Mouse (Mus musculus) lung, embryonic 16.5 days (tissue): ENCODE measurements at regions not wholly inside any gene's neighbourhood (a gene's known extent, or its start where the extent isn't known, plus 50 kb on each side); places are given as distances from the start of the nearest gene placed in this dataset.

Experiments used
- ATAC-seq: fragments of 200-750 bp; cut with Nextera tagmentation; 2 replicates; pipeline ENCODE4 v1.8.0; 2017; ENCODE audit warnings: low read depth, mild to moderate bottlenecking, moderate library complexity
- H3K27ac ChIP-seq: fragments of 300-500 bp; sonication (generic); 2 replicates; pipeline ENCODE4 v1.5.1; 2014; ENCODE audit warnings: mild to moderate bottlenecking, control low read depth, low read length
- H3K27me3 ChIP-seq: fragments of 300-500 bp; sonication (generic); 2 replicates; pipeline ENCODE4 v1.6.1; 2014; ENCODE audit warnings: low read depth, low read length, mixed read lengths; ENCODE audit not compliant: control insufficient read depth, insufficient read depth
- H3K36me3 ChIP-seq: fragments of 300-500 bp; sonication (generic); 2 replicates; pipeline ENCODE4 v1.6.1; 2014; ENCODE audit warnings: low read length; ENCODE audit not compliant: control insufficient read depth, insufficient read depth
- H3K4me1 ChIP-seq: fragments of 300-500 bp; sonication (generic); replicated peaks from 2 replicates; pipeline ENCODE4 v1.6.1; 2014; ENCODE audit warnings: low read length, mixed read lengths; ENCODE audit not compliant: control insufficient read depth, insufficient read depth
- H3K4me2 ChIP-seq: fragments of 300-500 bp; sonication (generic); 2 replicates; pipeline ENCODE4 v1.6.1; 2014; ENCODE audit warnings: low read depth, low read length, control low read depth
- H3K4me3 ChIP-seq: fragments of 300-500 bp; sonication (generic); 2 replicates; pipeline ENCODE4 v1.5.1; 2014; ENCODE audit warnings: mild to moderate bottlenecking, low read length, control low read depth
- H3K9ac ChIP-seq: fragments of 300-500 bp; sonication (generic); 2 replicates; pipeline ENCODE4 v1.6.1; 2014; ENCODE audit warnings: low read length, control low read depth
- H3K9me3 ChIP-seq: fragments of 300-500 bp; sonication (generic); 2 replicates; pipeline ENCODE4 v1.6.1; 2016; ENCODE audit warnings: low read length; ENCODE audit not compliant: control insufficient read depth
- WGBS: fragments of 180-500 bp; shearing (Covaris S2); extraction: QIAGEN DNeasy Blood & Tissue Kit; methylation state at CpG from one replicate; pipeline ENCODE4 v1.1.7; 2014; 5-methylcytosine and 5-hydroxymethylcytosine counted together

- H3K4me3 ChIP-seq = no peak overlapping the region
- H3K27ac ChIP-seq = no peak overlapping the region
- H3K9ac ChIP-seq = no peak overlapping the region
- ATAC-seq = no peak
- no peaks in the 10 kb centered on the region for H3K36me3 ChIP-seq
- no peaks in the 10 kb centered on the region for H3K4me1 ChIP-seq
- no peak overlapping the region for H3K4me2 ChIP-seq
- H3K27me3 ChIP-seq = peaks cover 12% of the 10 kb centered on the region; the same call in 1 of the 2 replicates
- 73% methylated on average over 5 of the region's 5 CpGs for WGBS
- H3K9me3 ChIP-seq = no peaks in the 10 kb centered on the region
These were observed 176.7 kb downstream of the Thbs2 start for GRCm38 (mm10) chr17:14517368-14517767.

GRCm38 (mm10) chr17:14516097-14516496 lies 177.9 kb downstream of the Thbs2 start:
- Histone ChIP-seq H3K9me3 (no peaks in the 10 kb centered on the region), H3K27me3 (no peaks in the 10 kb centered on the region), H3K4me1 (no peaks in the 10 kb centered on the region; the same call in 1 of the 2 replicates), H3K9ac (no peak overlapping the region), H3K27ac (no peak overlapping the region), H3K4me3 (no peak overlapping the region), H3K36me3 (no peaks in the 10 kb centered on the region), H3K4me2 (no peak overlapping the region)
- peak; percentile 31; the same call in 1 of the 2 replicates for ATAC-seq
- 12% methylated on average over 8 of the region's 8 CpGs for WGBS

- H3K4me3 ChIP-seq = no peak overlapping the region
- no peak overlapping the region for H3K9ac ChIP-seq
- no peaks in the 10 kb centered on the region for H3K36me3 ChIP-seq
- ATAC-seq = no peak
- WGBS = 71% methylated on average over 4 of the region's 4 CpGs
- no peak overlapping the region for H3K4me2 ChIP-seq
- H3K27ac ChIP-seq = no peak overlapping the region
- H3K9me3 ChIP-seq = no peaks in the 10 kb centered on the region
- H3K4me1 ChIP-seq = no peaks in the 10 kb centered on the region; the same call in 1 of the 2 replicates
- no peaks in the 10 kb centered on the region for H3K27me3 ChIP-seq
These were observed 180.6 kb downstream of the Thbs2 start for GRCm38 (mm10) chr17:14513454-14513853.

GRCm38 (mm10) chr17:14510486-14510885 lies 183.5 kb downstream of the Thbs2 start:
- ATAC-seq = peak; percentile 59
- Histone ChIP-seq H3K4me1 (no peaks in the 10 kb centered on the region; the same call in 1 of the 2 replicates), H3K9ac (no peak overlapping the region), H3K4me2 (no peak overlapping the region), H3K9me3 (no peaks in the 10 kb centered on the region), H3K4me3 (no peak overlapping the region), H3K27me3 (no peaks in the 10 kb centered on the region), H3K27ac (no peak overlapping the region), H3K36me3 (no peaks in the 10 kb centered on the region)
- 12% methylated on average over 6 of the region's 6 CpGs for WGBS

GRCm38 (mm10) chr17:14507111-14507510 lies 186.9 kb downstream of the Thbs2 start:
- Histone ChIP-seq H3K4me1 (no peaks in the 10 kb centered on the region; the same call in 1 of the 2 replicates), H3K9ac (no peak overlapping the region), H3K36me3 (no peaks in the 10 kb centered on the region), H3K27me3 (no peaks in the 10 kb centered on the region), H3K4me2 (no peak overlapping the region), H3K27ac (no peak overlapping the region), H3K4me3 (no peak overlapping the region), H3K9me3 (no peaks in the 10 kb centered on the region)
- no peak for ATAC-seq
- 67% methylated on average over 3 of the region's 3 CpGs for WGBS

GRCm38 (mm10) chr17:14506123-14506522 lies 187.9 kb downstream of the Thbs2 start:
- no peaks in the 10 kb centered on the region for H3K9me3 ChIP-seq
- no peak for ATAC-seq
- no peaks in the 10 kb centered on the region for H3K36me3 ChIP-seq
- no peaks in the 10 kb centered on the region; the same call in 1 of the 2 replicates for H3K4me1 ChIP-seq
- H3K27ac ChIP-seq = no peak overlapping the region
- H3K4me3 ChIP-seq = no peak overlapping the region
- no peak overlapping the region for H3K4me2 ChIP-seq
- H3K27me3 ChIP-seq = no peaks in the 10 kb centered on the region
- H3K9ac ChIP-seq = no peak overlapping the region

GRCm38 (mm10) chr17:14505415-14505814 lies 188.6 kb downstream of the Thbs2 start:
- Histone ChIP-seq H3K27ac (no peak overlapping the region), H3K27me3 (no peaks in the 10 kb centered on the region), H3K4me3 (no peak overlapping the region), H3K4me1 (no peaks in the 10 kb centered on the region), H3K36me3 (no peaks in the 10 kb centered on the region), H3K9me3 (no peaks in the 10 kb centered on the region), H3K9ac (no peak overlapping the region), H3K4me2 (no peak overlapping the region)
- no peak for ATAC-seq
- 79% methylated on average over 4 of the region's 4 CpGs for WGBS

GRCm38 (mm10) chr17:14503670-14504069 lies 190.4 kb downstream of the Thbs2 start:
- ATAC-seq = no peak
- no peaks in the 10 kb centered on the region for H3K4me1 ChIP-seq
- no peak overlapping the region for H3K9ac ChIP-seq
- H3K36me3 ChIP-seq = no peaks in the 10 kb centered on the region
- WGBS = 63% methylated on average over 1 of the region's 1 CpGs
- H3K4me3 ChIP-seq = no peak overlapping the region
- H3K27ac ChIP-seq = no peak overlapping the region
- H3K27me3 ChIP-seq = no peaks in the 10 kb centered on the region
- H3K9me3 ChIP-seq = no peaks in the 10 kb centered on the region
- H3K4me2 ChIP-seq = no peak overlapping the region

- no peaks in the 10 kb centered on the region for H3K27me3 ChIP-seq
- H3K9ac ChIP-seq = no peak overlapping the region
- WGBS = 47% methylated on average over 2 of the region's 2 CpGs
- no peak overlapping the region for H3K4me3 ChIP-seq
- no peak overlapping the region for H3K27ac ChIP-seq
- no peaks in the 10 kb centered on the region for H3K36me3 ChIP-seq
- ATAC-seq = no peak
- H3K9me3 ChIP-seq = no peaks in the 10 kb centered on the region
- no peaks in the 10 kb centered on the region for H3K4me1 ChIP-seq
- H3K4me2 ChIP-seq = no peak overlapping the region
These were observed 192.7 kb downstream of the Thbs2 start for GRCm38 (mm10) chr17:14501341-14501740.

GRCm38 (mm10) chr17:14497086-14497485 lies 196.9 kb downstream of the Thbs2 start:
- 73% methylated on average over 15 of the region's 15 CpGs for WGBS
- H3K9me3 ChIP-seq = no peaks in the 10 kb centered on the region
- H3K9ac ChIP-seq = no peak overlapping the region
- H3K4me1 ChIP-seq = no peaks in the 10 kb centered on the region
- no peak for ATAC-seq
- H3K27me3 ChIP-seq = no peaks in the 10 kb centered on the region
- no peak overlapping the region for H3K4me2 ChIP-seq
- no peak overlapping the region for H3K4me3 ChIP-seq
- no peaks in the 10 kb centered on the region for H3K36me3 ChIP-seq
- H3K27ac ChIP-seq = no peak overlapping the region
